Mouse (Mus musculus): ENCODE measurements at regions not wholly inside any gene's neighbourhood (a gene's known extent, or its start where the extent isn't known, plus 50 kb on each side); places are given as distances from the start of the nearest gene placed in this dataset.

DNA sequence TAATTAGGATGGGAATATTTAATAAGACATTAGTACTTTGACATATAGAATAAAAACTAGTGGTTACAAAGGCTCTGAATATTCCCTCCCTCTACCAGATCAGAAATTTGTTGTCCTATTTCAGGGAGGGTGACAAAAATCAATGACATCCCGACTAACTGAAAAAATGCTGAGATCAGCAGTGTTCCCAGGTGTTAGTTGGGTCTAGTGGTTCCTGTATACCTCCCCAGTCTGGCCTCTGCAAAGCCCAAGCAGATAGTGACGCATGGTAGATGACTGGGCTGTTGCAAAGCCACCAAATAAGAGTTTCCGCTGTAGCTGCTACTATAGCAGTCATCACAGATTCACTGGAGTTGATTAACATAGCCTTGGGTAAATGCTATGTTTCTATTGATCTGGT is 59.9 kb upstream of the Gm4791 start:
- no peaks in the 10 kb centered on the region for H3K27me3 ChIP-seq (ENCODE audit: control insufficient read depth, insufficient read depth, low read length)
- no peaks in the 10 kb centered on the region for H3K4me1 ChIP-seq (ENCODE audit: control insufficient read depth, insufficient read depth, low read length)
- intact Hi-C loops (cut with DNase I): no loop called here
- no peak overlapping the region for H3K4me3 ChIP-seq
- H3K27ac ChIP-seq: no peak overlapping the region
- WGBS: 72% methylated on average over 3 of the region's 3 CpGs
- H3K9ac ChIP-seq (ENCODE audit: low read depth, low read length): no peak overlapping the region
- no peaks in the 10 kb centered on the region for H3K79me2 ChIP-seq (replicated peaks; ENCODE audit: control insufficient read depth, insufficient read depth, low read length)
- no peaks in the 10 kb centered on the region for H3K36me3 ChIP-seq (ENCODE audit: control insufficient read depth, insufficient read depth, low read length)
- DNase-seq: no peak
- TF ChIP-seq EP300 (IDR thresholded peaks at IDR 0.05; ENCODE audit: insufficient read depth, low read depth, low read length) (no peak), CTCF (IDR thresholded peaks at IDR 0.05) (no peak), POLR2A (IDR thresholded peaks at IDR 0.05; ENCODE audit: insufficient read depth, low read depth, low read length) (no peak)

DNA sequence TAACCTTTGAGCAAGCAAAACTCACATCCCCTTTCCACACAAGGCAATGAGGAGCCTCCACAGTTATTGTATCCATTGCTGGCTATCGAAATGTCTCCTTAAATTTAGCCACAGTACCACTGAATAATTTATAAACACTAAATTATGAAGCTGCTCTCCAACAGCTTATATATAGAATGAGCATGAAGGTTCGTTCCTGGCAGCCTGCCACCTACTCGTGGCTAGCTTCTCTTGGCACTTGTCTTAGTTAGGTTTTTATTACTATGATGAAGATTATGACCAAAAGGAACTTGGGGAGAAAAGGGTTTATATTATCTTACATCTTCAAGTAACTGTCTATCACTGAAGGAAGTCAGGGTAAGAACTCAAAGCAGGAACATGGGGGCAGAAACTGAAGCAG is 72.9 kb upstream of the Gm4791 start:
- intact Hi-C loops (cut with DNase I): no loop called here
- no peaks in the 10 kb centered on the region for H3K79me2 ChIP-seq (replicated peaks; ENCODE audit: control insufficient read depth, insufficient read depth, low read length)
- no peaks in the 10 kb centered on the region for H3K27me3 ChIP-seq (ENCODE audit: control insufficient read depth, insufficient read depth, low read length)
- H3K27ac ChIP-seq: no peak overlapping the region
- 50% methylated on average over 3 of the region's 3 CpGs for WGBS
- no peak overlapping the region for H3K9ac ChIP-seq (ENCODE audit: low read depth, low read length)
- DNase-seq: no peak
- H3K4me3 ChIP-seq: no peak overlapping the region
- no peaks in the 10 kb centered on the region for H3K36me3 ChIP-seq (ENCODE audit: control insufficient read depth, insufficient read depth, low read length)
- no peaks in the 10 kb centered on the region for H3K4me1 ChIP-seq (ENCODE audit: control insufficient read depth, insufficient read depth, low read length)
- no peak for TF ChIP-seq POLR2A (IDR thresholded peaks at IDR 0.05; ENCODE audit: insufficient read depth, low read depth, low read length)
- no peak for TF ChIP-seq CTCF (IDR thresholded peaks at IDR 0.05)
- no peak for TF ChIP-seq EP300 (IDR thresholded peaks at IDR 0.05; ENCODE audit: insufficient read depth, low read depth, low read length)

DNA sequence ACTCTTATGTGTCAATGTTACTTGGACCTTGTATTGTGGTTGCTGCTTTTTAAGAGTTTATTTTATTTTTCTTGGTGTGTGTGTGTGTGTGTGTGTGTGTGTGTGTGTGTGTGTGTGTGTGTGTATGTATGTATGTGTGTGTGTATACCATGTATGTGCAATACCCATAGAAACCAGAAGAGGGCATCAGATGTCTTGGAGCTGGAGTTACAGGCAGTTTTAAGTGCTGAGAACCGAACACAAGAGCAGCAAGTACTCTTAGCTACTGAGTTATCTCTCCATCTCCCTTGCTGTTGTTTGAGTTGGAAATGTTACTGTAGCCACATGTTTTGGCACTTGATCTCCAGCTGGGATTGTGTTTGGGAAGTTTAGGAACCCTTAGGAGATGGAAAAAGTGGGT is 78.5 kb upstream of the Gm4791 start:
- Histone ChIP-seq H3K4me3 (no peak overlapping the region), H3K36me3 (ENCODE audit: control insufficient read depth, insufficient read depth, low read length) (no peaks in the 10 kb centered on the region), H3K4me1 (ENCODE audit: control insufficient read depth, insufficient read depth, low read length) (no peaks in the 10 kb centered on the region), H3K79me2 (replicated peaks; ENCODE audit: control insufficient read depth, insufficient read depth, low read length) (no peaks in the 10 kb centered on the region), H3K9ac (ENCODE audit: low read depth, low read length) (no peak overlapping the region), H3K27ac (no peak overlapping the region), H3K27me3 (ENCODE audit: control insufficient read depth, insufficient read depth, low read length) (no peaks in the 10 kb centered on the region)
- TF ChIP-seq POLR2A (IDR thresholded peaks at IDR 0.05; ENCODE audit: insufficient read depth, low read depth, low read length) (no peak), EP300 (IDR thresholded peaks at IDR 0.05; ENCODE audit: insufficient read depth, low read depth, low read length) (no peak), CTCF (IDR thresholded peaks at IDR 0.05) (no peak)
- WGBS: 100% methylated on average over 1 of the region's 1 CpGs
- intact Hi-C loops (cut with DNase I): no loop called here
- no peak for DNase-seq

DNA sequence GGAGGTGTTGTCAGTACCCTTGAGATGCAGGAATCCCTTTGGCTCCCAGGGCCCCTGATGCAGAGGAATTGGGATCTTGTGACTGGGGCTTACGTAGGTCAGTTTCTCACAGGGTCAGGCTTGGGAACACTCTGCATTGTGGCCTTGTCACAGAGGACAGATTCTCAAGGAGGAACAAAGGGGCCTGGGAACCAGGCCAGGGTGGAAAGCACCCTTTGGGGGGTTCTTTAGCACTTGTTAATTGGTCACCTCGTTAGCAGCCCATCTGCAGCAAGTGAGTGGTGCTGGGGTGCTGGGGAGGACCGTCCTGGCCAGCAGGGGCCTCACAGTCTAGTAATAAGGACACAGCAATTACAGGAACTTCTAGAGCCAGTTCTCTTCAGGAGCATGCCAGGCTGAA is 85.3 kb upstream of the Gm4791 start:
- Histone ChIP-seq H3K36me3 (ENCODE audit: control insufficient read depth, insufficient read depth, low read length) (no peaks in the 10 kb centered on the region), H3K79me2 (replicated peaks; ENCODE audit: control insufficient read depth, insufficient read depth, low read length) (no peaks in the 10 kb centered on the region), H3K27me3 (ENCODE audit: control insufficient read depth, insufficient read depth, low read length) (no peaks in the 10 kb centered on the region), H3K4me3 (no peak overlapping the region), H3K9ac (ENCODE audit: low read depth, low read length) (no peak overlapping the region), H3K4me1 (ENCODE audit: control insufficient read depth, insufficient read depth, low read length) (no peaks in the 10 kb centered on the region), H3K27ac (no peak overlapping the region)
- no peak for DNase-seq
- WGBS: 26% methylated on average over 3 of the region's 3 CpGs
- intact Hi-C loops (cut with DNase I): no loop called here
- TF ChIP-seq EP300 (IDR thresholded peaks at IDR 0.05; ENCODE audit: insufficient read depth, low read depth, low read length) (no peak), CTCF (IDR thresholded peaks at IDR 0.05) (no peak), POLR2A (IDR thresholded peaks at IDR 0.05; ENCODE audit: insufficient read depth, low read depth, low read length) (no peak)

DNA sequence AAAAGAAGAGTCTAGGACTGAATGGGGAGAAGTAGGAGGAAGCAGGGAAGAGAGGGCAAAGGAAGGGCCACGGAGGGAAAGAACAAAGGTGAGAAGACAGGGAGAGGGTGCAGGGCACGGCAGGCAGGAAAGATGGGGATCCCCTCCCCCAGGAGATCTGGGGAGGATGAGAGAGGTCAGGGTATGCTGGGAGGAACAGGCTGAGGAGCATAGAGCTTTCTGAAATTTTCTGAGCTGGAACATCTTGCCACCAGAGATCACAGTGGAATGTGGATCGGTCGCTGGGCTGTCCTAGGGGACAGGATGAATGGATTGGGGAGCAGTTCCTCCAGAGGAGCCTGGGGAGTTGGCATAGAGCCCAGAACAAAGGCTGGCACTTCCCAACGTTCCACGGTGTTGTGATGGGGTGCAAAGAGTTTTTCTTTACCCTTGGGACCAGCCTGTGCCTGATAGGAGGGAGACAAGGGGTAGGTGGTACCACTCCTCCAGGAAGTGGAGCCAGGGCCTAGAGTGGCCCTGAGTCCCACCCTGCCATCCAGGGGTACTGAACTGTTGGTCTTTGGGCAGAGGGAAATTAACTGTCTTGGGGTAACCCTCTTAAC is 89.0 kb upstream of the Gm4791 start:
- Histone ChIP-seq H3K27ac (no peak overlapping the region), H3K4me3 (no peak overlapping the region), H3K4me1 (ENCODE audit: control insufficient read depth, insufficient read depth, low read length) (no peaks in the 10 kb centered on the region), H3K36me3 (ENCODE audit: control insufficient read depth, insufficient read depth, low read length) (no peaks in the 10 kb centered on the region), H3K9ac (ENCODE audit: low read depth, low read length) (no peak overlapping the region), H3K79me2 (replicated peaks; ENCODE audit: control insufficient read depth, insufficient read depth, low read length) (no peaks in the 10 kb centered on the region), H3K27me3 (ENCODE audit: control insufficient read depth, insufficient read depth, low read length) (no peaks in the 10 kb centered on the region)
- DNase-seq: no peak
- TF ChIP-seq EP300 (IDR thresholded peaks at IDR 0.05; ENCODE audit: insufficient read depth, low read depth, low read length): no peak
- TF ChIP-seq POLR2A (IDR thresholded peaks at IDR 0.05; ENCODE audit: insufficient read depth, low read depth, low read length): no peak
- no peak for TF ChIP-seq CTCF (IDR thresholded peaks at IDR 0.05)
- intact Hi-C loops (cut with DNase I): no loop called here
- WGBS: 24% methylated on average over 6 of the region's 6 CpGs

DNA sequence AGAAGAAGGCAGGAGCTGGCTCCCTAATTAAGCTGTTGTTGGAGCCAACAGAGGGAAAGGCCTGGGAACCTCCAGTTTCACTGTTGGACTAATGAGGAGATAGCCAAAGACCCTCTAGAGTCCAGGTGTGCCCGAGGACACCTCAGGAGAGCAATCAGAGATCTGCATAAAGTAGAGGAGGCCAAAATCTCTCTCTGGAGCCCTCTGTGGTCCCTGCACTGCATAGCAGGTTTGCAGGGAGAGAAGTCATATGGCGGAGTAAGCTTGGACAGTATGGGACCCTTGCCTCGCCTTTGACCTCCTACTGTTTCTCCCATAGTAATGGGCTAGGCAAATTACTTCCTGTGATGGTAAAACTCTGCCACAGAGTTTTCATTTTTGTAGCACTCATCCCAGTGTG is 93.5 kb upstream of the Gm4791 start:
- Histone ChIP-seq H3K4me1 (ENCODE audit: control insufficient read depth, insufficient read depth, low read length) (peaks cover 3% of the 10 kb centered on the region; the same call in 1 of the 2 replicates), H3K9ac (ENCODE audit: low read depth, low read length) (no peak overlapping the region), H3K27me3 (ENCODE audit: control insufficient read depth, insufficient read depth, low read length) (no peaks in the 10 kb centered on the region), H3K79me2 (replicated peaks; ENCODE audit: control insufficient read depth, insufficient read depth, low read length) (no peaks in the 10 kb centered on the region), H3K27ac (no peak overlapping the region), H3K36me3 (ENCODE audit: control insufficient read depth, insufficient read depth, low read length) (no peaks in the 10 kb centered on the region), H3K4me3 (no peak overlapping the region)
- DNase-seq: no peak
- no peak for TF ChIP-seq EP300 (IDR thresholded peaks at IDR 0.05; ENCODE audit: insufficient read depth, low read depth, low read length)
- 0 out of 2 replicates have a peak, but pooled peaks have one; percentile 3 for TF ChIP-seq CTCF (IDR thresholded peaks at IDR 0.05)
- TF ChIP-seq POLR2A (IDR thresholded peaks at IDR 0.05; ENCODE audit: insufficient read depth, low read depth, low read length): no peak
- intact Hi-C loops (cut with DNase I): no loop called here
- WGBS: 81% methylated on average over 3 of the region's 3 CpGs
